Mouse (Mus musculus): Measurements from ENCODE around the gene Ubxn11.
A peak's percentile ranks its signal among the peaks of the same experiment; 100 is the strongest.

The Ubxn11 gene

GRCm38 (mm10) chr4:134118126-134118800, 15.9 kb downstream of the Ubxn11 start:
- no peak for DNase-seq (ENCODE audit: low spot score)

DNA sequence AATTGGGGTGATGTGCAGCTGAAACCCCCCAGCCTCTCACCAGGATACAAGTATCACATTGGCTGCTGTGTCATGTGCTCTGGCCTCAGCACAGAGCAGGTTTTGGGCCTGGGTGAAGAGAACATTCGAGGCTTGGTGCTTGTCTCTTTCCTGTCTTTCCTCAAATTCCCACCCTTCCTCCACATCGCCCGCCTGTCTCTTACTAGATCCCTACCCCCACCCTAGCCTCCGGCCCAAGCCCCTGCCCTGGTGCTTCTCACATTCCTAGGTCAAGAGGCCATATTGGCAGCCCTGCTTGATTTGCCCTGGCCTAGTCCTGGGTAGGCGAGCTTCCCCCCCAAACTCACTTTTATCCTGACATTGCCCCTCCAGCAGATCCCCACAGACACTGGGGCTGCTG, 16.7 kb downstream of the Ubxn11 start:
- no peak for DNase-seq (ENCODE audit: low spot score)

DNA sequence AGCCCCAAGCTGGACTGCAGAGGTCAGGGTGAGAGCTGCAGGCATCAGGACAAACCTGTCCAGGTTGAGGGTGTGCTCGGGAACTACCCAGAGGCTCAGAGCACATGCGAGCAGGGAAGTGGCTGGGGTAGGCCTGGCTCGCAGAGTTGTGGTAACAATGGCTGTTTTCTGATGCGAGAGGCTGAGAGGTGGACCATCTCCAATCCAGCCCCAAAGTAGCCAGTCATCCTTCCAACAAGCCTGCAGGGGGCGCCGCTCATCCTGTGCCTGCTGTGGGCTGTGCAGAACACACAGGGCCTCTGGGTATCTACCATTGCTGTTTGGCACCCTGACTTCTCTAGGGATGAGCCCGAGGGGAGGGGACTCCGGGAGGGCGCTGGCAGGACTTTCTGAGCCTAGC, 17.3 kb downstream of the Ubxn11 start:
- no peak for DNase-seq (ENCODE audit: low spot score)

DNA sequence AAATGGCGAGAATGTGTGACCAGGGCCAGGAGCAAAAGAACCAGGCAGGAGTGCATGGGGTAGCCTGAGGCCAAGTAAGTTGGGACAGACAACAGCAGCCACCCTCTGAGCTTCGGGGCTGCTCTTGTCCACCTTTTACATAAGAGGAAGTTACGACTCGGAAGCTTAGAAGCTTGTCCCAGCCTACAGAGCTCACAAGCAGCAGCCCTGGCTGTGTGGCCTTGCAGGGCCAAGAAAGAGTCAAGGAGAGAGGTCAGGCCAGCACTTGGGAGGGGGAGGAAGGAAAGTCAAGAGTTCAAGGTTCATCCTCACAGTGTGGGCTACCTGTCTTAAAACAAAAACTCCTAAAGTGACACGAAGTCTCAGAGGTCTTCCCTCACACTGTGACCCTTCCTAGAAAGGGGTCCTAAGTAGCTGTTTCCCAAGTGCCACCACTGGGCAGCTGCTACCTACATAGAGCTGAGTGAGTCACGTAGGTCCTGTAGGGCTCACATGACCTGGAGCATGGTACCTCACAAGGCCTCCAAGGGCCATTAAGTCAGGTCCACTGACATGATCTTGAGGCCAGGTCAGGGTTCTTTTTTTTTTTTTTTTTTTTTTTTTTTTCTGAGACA, 17.9 kb downstream of the Ubxn11 start:
- DNase-seq (ENCODE audit: low spot score): no peak

GRCm38 (mm10) chr4:134120916-134121315, 18.5 kb downstream of the Ubxn11 start:
- no peak for DNase-seq (ENCODE audit: low spot score)

DNA sequence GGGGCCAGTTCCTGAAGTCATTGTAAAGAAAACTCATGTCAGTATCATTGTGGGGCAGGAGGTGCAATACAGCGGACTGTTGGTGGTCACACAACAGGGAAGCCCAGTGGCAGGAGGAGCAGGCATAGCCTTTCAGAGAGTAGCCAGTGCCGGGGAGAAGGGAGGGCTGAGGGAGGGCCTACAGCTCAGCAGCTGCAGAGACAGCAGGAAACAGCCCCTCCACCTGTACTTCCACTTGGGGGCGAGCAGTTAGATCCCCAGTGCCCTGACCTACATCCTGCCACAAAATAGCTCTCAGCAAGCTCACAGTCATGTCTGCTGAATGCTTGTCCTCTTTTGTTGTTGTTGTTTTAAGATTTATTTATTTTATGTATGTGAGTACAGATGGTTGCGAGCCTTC, 19.2 kb downstream of the Ubxn11 start:
- no peak for DNase-seq (ENCODE audit: low spot score)

DNA sequence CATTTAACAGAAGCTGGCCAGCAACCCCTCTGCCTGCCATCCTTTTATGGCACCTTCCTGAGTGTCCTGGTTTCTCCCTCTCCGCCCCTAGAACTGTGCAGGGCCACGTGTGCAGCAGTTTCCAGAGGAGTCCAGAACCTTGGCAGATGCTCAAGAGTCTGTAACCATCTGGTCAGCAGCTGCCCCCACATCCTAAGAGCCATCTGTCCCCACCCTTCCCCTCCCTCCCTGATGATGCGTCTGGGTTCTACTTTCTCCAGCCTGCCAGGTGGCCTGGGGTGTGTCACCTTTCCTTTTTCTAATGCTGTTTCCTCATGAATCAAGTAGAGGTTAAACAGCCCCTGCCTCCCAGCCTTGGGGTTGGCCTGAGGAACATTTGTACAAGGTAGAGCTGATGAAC, 19.9 kb downstream of the Ubxn11 start:
- DNase-seq (ENCODE audit: low spot score): no peak

GRCm38 (mm10) chr4:134123147-134123546, 20.8 kb downstream of the Ubxn11 start:
- no peak for DNase-seq (ENCODE audit: low spot score)

GRCm38 (mm10) chr4:134123680-134124551, 21.5 kb downstream of the Ubxn11 start:
- peak; percentile 36 for DNase-seq (ENCODE audit: low spot score)

DNA sequence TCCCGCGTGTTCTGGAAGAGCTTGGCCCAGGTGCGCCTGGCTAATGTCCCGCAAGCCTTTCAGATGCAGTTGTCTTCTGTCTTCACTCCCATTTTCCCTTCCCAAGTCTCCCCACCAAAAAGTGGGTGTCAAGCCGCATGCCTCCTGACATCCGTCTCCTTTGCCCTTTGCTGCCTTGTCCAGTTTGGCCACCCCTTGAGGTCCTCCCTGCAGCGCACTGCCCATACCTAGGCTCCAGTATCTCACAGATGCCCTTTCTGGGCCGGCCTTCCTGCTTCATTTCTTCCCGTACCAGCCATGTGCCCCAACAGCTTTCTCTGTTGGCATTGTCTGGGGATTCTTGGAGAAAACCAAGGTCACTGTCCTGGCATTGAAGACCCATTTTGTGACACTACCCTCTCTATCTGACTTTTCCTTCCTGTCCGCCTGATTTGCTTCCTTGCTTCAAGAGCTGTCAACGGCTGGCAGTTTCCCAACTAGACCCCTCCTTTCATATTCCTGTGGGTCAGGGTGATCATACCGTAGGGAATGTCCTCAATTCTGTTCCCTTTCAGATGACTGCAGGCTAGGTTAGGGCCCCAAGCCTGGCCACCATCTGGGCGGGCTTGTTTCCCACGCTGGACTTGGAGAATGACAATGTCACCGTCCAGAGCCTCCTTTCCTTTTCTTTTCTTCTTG, 23.2 kb downstream of the Ubxn11 start:
- DNase-seq (ENCODE audit: low spot score): no peak

DNA sequence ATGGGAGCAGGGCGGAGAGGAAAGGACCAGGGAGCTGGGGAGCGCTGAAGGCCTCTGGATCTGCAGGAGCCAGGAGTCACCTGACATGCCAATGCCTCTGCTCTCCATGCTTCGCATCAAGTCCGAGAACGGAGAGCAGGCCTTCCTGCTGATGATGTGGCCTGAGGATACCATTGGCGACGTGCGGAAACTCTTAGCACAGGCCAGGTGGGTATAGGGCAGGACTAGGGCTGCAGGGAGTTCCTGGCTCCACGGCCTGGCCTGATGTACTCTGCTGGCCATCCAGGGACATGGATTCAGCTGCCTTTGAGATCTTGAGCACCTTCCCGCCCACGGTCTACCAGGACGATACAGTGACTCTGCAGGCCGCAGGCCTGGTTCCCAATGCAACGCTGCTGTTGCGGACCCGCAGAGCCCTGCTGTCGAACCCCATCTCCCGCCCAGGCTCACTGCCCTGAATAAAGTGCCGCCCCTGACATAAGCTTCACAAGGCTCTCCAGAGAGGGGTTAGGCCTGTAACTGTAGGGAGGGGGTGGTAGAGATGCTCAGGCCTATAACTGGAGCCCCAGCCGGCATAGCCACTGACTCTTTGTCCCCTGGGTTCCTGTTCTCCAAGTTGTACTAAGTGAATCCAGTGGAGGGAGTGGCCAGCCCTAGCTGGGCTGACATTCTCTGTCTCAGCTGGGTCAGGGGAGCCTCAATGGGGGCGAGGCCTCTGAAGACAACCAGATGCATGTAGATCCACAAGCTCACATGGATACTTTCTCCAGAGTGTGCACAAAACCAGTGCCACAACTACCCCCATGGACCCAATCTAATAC, 24.1 kb downstream of the Ubxn11 start:
- no peak for DNase-seq (ENCODE audit: low spot score)

DNA sequence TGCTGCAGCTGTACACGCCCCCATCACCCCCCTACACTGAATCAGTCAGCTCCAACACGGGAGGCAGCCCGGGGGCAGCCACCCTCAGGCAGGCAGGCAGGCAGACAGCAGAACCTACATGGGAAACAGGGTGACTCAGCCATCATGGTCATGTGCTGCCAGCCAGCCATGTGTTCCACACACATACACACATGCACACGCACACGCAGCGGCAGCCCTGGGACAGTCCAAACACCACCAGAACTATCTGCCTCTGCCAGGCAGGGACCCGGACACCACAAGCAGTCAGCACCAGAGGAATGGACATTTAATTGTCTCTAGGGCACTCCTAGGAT, 24.7 kb downstream of the Ubxn11 start:
- no peak for DNase-seq (ENCODE audit: low spot score)

DNA sequence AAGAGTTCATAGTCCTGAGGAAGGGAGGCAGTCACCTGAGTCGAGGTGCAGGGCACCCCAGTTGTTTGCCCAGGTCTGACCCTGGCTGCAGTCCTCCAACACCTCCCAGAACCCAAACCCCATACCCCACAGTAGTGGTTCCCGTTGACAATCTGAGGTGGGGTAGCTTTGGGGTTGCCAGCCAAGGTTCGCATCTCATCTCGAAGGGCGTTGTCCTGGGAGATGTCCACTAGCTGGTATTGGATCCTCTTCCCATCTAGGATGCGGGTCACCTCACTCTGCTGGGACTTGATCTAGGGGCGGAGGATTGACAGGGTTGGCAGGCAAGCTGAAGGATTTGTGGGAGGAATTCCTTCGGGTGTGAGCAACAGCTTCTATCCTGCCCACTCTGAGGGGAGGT, 25.4 kb downstream of the Ubxn11 start:
- DNase-seq (ENCODE audit: low spot score): no peak

DNA sequence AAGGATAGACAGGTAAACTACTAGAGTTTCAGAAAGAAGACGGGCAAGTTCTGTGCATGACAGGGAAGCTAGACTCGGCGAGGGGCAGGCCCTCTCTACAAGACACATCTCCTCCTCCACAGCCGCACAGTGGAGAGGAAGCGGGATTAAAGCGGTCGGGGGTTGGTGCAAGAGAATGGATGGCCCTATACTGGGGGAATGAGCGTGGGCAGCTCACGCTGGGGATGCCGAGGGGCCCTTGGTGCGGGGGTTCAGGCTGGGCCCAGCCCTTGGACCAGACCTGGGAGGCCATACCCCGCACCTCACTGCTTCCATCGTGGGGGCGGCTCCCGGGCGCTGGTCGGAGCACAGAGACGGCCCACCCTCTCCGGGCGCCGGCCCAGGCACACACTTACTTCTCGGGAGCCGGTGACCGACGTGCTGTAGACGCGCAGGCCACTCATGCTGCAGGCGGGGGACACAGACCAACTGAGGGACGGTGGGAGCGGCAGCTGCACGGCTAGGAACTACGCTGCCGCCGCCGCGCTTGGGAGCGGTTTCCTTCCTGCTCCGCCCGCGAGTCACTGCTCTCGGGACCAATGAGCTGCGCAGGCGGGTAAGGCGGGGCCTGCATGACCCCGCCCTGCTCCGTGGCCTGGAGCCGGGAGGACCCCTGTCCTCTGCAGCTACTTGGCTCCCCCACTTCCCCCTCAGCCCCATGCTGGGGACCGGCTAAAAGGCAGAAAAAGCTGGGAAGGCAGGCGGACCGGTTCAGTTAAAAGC, 26.0 kb downstream of the Ubxn11 start, which contains the start of gene Sh3bgrl3:
Sh3bgrl3 (minus strand) TSS at position 569 of the 762 bp plus-strand sequence.
- DNase-seq (ENCODE audit: low spot score): peak; percentile 91

GRCm38 (mm10) chr4:134128983-134129362, 26.6 kb downstream of the Ubxn11 start:
- DNase-seq (ENCODE audit: low spot score): peak; percentile 67

GRCm38 (mm10) chr4:134129482-134129881, 27.1 kb downstream of the Ubxn11 start:
- no peak for DNase-seq (ENCODE audit: low spot score)

GRCm38 (mm10) chr4:134132117-134132516, 29.7 kb downstream of the Ubxn11 start:
- DNase-seq (ENCODE audit: low spot score): no peak

DNA sequence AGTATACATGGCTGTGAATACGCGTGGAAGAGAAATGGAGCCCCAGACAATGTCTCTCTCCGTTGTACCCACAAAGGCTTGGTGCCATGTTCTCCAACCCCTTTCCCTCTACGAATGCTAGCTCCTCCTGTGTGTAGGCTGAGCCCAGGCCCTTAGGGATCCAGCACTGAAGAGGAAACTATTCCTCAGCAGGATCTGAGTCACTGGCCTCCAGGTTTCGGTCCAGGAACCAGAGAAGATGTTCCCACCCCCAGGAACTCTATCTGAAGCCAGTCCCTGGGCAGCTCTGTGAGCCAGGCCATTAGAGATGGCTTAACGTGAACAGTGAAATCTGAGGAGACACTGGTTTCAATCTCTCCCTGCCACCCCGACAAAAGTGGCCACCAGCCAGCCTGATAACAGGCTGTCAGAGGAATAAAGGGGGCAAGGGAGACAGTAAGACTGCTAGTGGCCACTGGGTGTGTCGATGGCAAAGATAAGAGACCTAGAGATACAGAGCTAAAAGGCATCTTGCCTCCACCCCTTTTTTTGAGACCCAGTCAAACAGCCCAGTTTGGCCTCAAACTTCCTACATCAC, 30.2 kb downstream of the Ubxn11 start:
- DNase-seq (ENCODE audit: low spot score): no peak

- no peak for DNase-seq (ENCODE audit: low spot score)
Measured at GRCm38 (mm10) chr4:134136280-134136926, 34.0 kb downstream of the Ubxn11 start.

DNA sequence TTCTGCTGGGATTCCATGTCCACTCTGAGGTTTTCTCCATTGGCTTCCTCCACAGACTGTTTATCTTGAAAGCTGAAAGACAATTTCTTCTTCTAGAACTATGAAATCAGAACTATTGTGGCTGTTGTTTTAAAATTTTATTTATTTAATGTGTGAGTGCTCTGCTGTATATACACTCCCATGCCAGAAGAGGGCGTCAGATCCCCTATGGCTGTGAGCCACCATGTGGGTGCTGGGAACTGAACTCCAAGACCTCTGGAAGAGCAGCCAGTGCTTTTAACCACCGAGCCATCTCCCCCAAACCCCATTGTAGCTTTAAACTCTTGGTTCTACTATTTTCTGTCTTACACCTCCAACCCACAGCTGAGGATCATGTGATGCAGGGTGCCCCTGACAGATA, 36.5 kb downstream of the Ubxn11 start:
- no peak for DNase-seq (ENCODE audit: low spot score)

All from urinary bladder, postnatal 14 days (tissue).